Mouse (Mus musculus): ENCODE measurements around the gene Gstt1.
"Not testable (repeated sequence)": the region's sequence is repeated elsewhere in the genome, so short reads cannot be mapped to it uniquely, and the experiment has no call there.

Gstt1 gene

DNA sequence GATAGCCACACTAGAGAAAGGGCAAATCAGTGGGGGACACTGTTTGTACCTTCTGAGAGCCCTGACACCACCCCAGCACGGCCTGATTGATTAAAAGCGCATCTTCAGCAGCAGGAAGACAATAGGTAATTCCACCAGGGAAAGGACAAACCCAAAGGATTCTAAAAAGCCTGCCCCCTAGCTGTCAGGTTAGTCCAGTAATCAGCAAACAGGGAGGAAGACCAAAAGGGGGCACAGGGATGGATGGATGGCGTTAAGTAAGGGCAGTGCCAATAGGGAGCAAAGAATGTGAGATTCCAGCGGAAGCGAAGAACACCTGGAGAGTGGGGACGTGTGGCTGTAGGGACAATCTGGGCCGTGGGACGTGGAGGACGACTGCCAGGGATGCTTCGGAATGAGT, 20.3 kb upstream of the Gstt1 start:
- DNase-seq (ENCODE audit: low spot score in 2 of 2), result no peak

DNA sequence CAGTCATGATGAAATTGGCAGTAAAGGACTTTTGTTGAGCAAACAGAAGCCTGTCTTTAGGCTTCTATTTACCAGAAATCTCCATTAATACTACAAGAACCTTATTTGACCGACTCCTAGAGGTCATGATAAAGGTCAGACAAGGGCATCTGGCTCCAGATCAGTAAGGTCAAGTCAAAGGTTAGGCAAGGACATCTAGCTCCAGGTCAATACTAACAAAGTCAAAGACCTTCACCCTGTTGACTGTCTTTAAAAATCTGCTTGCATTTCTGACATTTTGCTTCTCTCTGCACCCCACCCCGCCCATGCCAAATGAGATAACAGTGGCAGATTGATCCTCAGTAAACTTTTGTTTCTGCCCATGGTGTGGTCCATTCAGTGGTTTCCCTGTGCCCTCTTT, 5.8 kb upstream of the Gstt1 start:
- DNase-seq (ENCODE audit: low spot score in 2 of 2), result no peak

DNA sequence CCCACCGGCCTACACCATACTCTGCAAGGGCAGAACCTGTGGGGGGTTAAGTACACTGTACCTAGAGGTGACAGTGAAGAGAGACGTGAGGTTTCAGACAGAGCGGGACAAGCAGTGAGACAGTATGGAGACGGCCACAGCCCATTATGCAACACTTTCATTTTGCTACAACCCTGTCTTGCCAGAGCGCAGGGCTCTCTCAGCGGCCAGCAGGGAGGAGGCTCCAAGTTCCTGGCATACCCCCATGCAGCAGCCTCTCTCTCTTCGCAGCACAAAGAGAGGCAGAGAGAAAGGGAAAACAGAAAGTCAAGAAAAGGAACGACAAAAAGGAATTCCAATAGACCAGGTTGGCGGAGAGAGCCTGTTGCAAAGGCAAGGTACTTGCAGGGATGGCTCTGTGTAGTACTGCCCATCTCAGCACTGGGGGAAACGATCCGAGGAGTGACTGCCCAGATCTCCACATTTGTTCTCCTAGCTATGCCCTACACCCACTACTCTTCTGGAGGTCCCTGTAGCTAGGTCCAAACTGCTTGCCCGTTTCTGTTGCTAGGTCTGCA, 687 bp downstream of the Gstt1 start:
- peak; percentile 39 to 68 for DNase-seq (ENCODE audit: low spot score in 2 of 2)

DNA sequence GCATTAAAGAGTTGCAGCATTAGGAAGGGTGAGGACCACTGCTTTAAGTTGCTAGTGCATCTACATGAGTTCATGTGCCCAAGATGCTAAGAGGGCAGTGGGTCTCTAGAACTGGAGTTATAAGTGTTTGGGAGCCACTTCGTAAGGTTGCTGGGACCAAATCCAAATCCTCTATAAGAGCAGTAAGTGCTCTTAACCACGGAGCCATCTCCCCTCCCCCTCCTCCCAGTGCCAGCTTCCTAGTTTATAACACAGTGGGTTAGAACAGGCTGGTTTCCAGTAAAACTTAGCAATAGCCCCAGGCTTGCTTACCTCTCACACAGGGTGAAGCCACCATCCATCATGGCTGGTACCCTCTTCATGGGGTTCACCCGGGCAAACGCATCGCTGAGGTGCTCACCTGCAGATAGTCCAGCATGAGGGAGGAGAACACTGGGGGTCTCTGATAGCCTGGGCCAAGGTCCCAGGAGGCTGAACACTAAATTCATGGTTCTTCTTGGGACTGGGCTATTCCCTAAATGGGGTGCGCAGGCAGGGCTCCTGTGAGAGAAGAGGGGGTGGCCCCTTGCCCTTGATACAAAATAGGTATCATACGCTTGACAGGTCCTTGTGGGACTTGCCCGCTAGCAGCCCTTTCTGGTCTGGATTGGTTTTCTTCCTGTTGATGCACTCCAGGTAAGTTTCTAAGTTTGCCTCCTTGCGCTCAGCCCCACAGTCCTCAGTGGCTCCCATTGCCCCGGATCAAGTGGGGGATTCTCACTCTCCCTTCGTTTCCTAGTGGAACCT, 1.5 kb downstream of the Gstt1 start:
- DNase-seq (ENCODE audit: low spot score in 2 of 2), result no peak

DNA sequence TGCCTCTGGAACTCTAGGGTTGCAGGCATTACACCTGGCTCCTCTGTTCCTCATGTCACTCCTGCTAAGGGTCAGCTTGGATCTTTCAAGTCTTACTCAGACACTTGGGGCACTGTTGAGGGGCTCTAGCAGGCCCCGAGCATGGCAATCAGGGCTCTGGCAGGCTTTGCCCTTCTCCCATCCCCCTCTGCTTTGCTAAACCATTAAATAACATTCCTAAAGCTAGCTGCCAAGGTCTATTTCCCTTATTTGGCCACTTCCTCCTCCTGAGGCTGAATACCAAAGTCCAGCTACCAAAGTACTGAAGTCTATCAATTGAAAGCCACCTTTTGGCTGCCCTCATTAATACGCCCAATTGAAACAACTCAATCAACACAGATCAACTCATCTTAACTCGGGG, 3.5 kb downstream of the Gstt1 start:
- no peak for DNase-seq (ENCODE audit: low spot score in 2 of 2)

DNA sequence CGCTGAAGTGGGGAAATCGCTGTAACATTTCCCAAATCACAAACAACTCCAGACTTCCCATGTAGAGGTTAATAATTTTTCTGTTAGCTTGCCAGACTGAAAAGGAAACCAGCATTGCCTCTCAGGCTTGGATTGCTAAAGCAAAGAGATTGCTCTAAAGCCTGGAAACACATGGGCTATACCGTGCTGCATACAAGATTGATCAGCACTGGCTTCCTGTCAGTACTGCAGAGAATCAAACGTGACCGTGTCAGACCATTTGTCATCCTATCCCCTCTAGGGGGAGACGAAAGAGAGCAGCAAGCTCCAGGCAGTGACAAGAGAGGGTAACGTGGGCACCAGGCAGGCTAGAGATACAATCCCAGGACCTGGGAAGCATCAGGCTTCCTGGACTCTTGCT, 7.6 kb downstream of the Gstt1 start:
- DNase-seq (ENCODE audit: low spot score in 2 of 2), result no peak

DNA sequence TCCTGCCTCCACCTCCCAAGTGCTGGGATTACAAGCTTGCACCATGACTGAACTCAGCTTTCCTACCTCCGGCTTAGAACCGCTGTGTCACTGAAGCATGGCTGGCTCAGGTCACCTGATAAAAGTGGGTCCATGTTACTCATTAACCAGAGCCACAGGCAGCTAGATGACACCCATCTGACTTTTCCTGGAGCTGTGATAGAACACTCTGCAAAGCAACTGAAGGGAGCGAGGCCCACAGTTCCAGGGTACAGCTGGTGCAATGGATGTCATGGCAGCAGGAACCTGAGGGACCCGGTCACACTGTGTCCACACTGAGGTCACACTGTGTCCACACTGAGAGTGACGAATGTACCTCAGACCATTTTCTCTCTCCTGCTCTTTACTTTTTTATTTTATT, 8.5 kb downstream of the Gstt1 start:
- no peak for DNase-seq (ENCODE audit: low spot score in 2 of 2)

DNA sequence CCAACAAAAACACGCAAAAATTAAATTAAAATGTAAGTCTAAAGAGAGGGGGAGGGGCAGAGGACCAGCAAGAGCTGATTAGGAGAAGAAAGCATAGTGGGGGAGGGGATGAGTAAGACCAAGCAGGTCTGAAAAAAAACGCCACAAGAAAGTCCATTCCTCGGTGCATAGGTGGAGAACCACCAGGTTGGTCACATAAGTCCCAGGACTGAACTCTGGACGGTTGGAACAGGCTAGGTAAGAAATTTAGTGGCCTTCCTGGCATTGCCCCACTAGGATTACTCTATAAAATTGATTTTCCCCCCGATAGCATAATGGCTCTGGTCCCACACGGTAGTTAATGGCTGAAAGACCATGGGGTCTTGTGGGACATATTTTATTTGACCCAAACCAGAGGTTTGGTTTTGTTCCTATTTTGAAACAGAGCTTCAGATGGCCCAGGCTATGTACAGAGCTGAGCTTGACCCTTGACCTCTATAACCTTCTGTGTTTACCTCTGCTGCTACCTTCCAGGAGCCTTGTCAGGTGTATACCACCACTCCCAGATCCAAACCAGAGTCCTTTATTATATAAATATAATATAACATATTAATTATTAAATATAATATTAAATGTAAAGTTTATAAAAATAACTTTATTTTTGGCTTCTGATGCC, 9.2 kb downstream of the Gstt1 start:
- DNase-seq (ENCODE audit: low spot score in 2 of 2), result no peak

DNA sequence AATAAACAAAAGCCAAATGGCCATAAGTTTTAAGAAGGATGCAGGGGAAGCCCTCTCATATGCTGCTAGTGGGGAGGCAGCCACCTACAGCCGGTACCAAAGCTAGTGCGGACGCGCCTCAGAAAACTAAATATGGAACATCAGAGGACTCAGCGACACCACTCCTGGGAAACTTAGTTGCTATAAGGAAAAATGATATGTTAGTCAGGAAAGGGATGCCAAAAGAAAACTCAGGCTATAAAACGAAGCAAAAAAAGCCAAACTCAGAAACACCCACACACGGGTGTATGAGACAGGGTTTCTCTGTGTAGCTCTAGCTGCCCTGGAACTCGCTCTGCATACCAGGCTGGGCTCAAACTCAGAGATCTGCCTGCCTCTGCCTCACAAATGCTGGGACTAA, 10.1 kb downstream of the Gstt1 start:
- DNase-seq (ENCODE audit: low spot score in 2 of 2), result no peak

DNA sequence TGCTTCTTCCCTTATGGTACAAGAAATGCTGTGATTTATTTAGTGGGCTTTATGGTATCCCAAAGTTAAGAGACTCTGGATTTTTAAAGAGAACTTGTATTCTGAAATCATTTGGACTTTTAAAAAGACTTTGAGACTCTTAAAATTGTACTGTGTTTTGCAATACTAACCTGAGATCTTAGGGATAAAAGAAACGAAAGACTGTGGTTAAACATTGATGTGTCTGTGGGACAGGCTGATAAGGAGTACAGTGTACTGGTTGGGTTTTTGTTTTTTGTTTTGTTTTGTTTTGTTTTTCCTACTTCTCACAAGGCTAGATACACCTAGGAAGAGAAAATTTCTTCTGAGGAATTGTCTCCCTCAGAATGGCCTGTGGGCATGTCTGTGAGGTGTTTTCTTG, 12.9 kb downstream of the Gstt1 start:
- no peak for DNase-seq (ENCODE audit: low spot score in 2 of 2)

DNA sequence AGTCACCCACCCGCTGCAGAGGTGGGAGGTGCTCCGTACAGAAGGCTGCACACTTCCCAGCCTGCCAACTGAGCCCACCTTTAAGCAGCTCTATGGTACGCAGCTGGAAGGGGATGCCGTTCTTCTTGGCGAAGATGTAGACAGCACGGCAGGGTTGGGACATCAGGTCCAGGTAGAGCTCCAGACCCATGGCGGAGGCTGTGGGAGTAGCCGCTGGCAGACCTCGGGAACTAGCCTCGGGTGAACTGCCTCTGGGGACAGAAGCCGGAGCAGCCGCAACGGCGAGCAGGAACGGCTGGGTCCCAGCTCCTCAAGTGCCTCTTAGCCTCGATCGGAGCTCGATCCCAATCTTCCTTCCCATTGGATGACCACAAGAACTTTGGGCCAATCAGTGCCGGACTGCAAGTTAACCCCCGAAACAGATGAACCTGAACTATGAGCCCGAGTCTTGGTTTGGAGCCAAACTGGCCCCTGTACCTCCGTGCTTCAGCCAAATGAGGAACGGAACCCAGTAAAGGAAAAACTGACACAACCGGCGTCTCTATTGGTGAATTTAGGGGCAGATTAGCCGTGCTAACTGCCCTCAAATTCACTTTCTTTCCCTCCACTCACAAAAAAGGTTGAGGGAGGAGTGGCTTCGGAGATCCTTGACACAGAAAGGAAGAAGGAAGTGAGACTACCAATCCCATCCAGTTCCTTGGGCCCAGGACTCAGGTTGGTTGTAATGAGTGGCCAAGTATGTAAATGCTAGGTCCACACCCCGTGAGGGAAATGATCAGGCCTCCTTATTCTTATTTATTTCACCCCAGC, 17.4 kb downstream of the Gstt1 start, which contains the start of the genes Gm20441 and Gstt3:
Gm20441 (minus strand) TSS at position 186 of the 810 bp plus-strand sequence.
Gstt3 (minus strand) TSS at position 646 of the 810 bp plus-strand sequence.
- DNase-seq (ENCODE audit: low spot score in 2 of 2), result peak; percentile 70 to 81

DNA sequence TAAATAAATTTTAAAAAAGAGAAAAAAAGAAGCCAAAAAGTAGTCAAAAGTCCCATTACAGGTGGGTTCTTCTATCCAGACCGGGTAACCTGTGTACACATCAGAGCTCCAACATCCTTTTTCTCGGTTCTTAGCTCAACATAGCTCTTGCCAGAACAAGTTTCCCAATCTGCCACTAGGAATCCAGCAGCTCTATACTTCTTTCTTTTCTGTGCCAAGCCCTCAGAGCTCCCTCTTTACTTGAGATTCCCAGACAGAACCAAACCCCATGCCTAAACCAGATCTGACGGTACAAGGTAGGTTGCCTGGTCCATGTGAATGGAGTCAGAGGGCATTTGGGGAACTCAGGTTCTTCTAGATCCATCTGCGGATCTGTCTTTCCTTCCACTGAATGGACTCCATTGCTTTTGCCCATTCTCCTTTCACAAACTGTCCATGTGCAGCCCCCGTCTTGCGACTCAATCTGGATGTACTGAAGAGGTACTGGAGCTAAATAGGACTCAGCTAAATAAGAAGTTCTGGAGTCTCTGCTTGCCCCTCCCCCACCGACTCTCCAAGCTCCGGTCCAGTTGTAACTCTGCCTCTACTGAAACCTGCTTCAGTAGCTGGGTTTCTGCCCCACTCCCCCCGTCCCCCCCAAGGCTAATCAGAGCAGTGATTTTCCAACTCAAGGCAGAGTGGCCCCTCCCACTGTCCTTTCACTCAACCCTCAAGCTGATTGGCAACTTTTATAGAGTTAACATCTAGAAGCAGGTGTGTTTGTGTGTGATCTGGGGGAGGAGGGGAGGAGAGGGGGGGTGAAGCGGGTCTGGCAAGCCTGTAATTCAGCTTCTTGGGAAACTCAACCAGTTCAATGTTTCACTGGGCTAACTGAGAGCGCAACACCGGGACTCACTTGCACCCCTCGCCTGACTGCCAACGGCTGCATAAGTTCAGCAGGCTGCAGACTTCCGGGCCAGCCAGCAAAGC, 18.9 kb downstream of the Gstt1 start:
- DNase-seq (ENCODE audit: low spot score in 2 of 2), result peak; percentile 35 to 48

DNA sequence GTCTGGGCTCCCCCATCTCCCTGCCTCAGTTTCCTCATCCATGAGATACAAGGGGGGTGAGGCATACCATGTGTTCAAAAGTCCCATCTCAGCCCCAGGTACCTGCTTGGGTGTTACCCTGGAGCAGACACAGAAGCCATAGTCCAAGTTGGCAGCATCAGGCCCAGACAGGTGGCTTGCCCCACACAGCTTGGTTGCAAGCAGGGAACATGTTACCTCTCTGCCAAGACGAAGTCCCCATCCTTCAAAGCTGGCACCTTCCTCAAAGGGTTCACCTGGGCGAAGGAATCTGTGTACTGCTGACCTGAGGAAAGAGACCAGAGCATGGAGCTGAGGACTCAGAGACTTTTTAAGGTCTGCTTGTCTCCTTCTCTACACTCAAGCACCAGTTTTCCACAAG, 20.5 kb downstream of the Gstt1 start:
- no peak for DNase-seq (ENCODE audit: low spot score in 2 of 2)

DNA sequence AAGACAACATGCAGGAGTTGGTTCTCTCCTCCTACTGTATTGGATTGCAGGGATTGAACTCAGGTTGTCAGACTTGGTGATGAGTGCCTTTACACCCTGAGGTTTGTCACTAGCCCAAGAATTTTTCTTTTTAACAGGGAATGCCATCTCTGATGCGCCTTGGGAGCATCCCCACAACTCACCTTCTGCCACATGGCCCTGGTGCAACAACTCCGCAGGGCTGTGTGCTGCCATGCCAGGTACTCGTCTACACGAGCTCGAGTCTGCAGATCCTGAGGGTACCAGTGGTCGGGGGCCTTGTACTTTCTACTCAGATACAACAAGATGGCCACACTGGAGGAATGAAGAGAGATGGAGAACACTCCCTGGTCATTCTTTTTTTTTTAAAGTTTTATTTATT, 21.8 kb downstream of the Gstt1 start:
- no peak for DNase-seq (ENCODE audit: low spot score in 2 of 2)

DNA sequence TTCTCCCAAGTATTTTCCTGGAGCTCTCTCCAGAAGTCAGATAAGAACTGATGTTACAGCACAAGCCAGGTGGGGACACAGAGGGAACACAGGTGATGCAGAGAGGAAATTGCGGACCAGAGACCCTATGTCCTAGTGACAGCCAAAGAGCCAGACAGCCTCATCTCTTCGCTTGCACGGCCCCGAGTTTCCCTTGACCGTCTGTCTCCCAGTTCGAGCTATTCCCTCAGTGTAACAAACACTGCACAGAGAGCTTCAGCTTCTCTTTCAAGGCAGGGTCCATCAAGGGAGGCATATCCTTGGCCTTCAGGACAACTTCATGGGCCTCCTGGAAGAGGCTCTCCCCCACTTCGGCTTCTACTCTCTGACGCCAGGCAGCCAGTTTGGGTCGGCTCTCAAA, 23.8 kb downstream of the Gstt1 start:
- DNase-seq (ENCODE audit: low spot score in 2 of 2), result no peak

DNA sequence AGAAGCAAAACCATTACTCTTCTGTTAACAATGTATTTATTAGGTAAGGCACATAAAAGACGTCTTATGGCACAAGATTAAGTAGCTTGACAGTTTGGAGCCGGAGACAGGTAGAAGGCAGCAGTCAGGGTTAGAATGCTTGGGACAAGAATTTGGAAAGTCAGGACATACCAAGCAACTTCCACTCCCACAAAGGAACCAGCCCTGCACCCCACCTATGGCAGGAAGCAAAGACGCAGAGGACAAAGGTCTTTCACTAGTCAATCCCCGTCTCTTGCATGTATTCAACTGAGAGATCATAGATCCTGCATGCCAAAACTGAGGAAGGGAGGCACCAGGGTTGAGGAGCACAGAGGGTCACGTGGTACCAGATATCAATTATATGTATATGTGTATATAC, 24.3 kb downstream of the Gstt1 start:
- no peak for DNase-seq (ENCODE audit: low spot score in 2 of 2)

DNA sequence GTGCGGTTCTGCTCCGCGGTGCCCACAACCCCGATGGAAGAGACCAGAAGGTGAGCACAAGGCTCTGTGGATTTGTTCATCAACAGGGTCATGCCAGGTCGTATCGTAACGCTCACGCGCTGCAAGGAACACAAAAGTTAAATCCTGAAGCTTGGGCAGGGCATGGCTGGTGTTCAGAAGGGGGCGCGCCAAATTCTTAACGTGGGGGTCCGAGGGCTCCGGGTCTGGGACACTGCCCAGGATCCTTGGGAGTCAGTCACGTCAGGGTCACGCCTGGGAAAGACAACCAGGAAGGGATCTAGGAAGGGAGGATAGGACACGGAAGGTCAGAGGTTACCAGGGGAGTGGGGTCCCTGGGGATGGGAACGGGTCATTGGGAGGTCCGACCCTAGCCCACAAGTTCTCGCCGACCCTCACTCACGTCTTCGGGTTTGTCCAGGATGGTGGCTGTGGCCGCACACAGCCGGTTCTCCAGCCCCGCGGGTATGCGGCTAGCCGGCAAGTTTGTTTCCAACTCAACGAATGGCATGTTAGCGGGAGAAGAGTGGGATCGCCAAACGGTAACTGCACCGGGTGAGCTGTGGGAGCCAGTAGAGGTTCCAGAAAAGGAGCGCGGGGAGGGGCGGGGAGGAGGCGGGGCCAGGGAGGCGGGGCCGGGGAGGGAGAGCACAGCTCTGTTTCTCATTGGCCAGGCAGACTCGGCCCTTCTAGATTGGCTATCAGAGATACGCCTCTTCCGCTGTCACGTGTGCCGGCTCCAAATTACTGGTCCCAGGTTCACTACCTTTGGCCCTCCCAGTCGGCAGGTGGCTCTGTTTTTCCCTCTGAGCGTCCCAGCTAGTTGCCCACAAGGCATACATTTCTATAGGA, 25.4 kb downstream of the Gstt1 start, which contains the start of gene Ddt:
Ddt (minus strand) TSS at position 620 of the 870 bp plus-strand sequence.
- peak; percentile 68 to 82 for DNase-seq (ENCODE audit: low spot score in 2 of 2)

DNA sequence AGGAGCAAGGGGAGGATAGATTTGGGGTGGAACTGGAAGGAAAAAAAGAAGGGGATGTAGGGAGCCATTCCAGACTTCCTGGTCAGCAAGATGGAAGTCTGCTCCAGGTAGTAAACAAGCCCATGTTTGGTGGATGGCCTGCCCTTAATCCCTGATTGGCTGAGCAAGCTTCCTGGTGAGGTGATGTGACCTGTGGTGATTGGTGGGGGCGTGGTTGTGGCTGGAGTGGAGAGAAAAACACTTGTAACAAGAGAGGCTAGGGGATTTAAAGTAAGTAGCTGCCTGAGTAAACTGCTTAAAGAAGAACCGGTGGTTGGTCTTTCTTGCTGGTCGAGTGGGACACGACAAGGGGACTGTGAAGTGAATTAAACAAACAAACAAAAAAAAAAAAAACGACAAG, 30.6 kb downstream of the Gstt1 start:
- not testable (repeated sequence) for DNase-seq (ENCODE audit: low spot score in 2 of 2)

DNA sequence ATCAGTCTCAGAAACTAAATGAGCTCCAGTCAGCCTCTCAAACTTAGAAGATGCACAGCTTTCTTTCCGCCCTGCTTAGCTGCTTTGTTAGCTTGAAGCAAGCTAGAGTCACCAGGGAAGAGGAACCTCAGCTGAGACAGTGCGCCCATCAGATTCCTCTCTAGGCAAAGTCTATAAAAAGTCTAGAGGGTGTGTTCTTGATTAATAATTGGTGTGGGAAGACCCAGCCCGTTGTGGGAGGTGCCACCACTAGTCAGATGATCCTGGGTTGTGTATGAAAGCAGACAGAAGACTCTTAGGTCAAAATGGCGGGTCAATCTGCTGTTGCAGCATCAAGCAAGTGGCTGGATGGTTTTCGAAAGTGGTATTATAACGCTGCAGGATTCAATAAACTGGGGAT, 31.5 kb downstream of the Gstt1 start:
- DNase-seq (ENCODE audit: low spot score in 2 of 2), result no peak
